Mouse (Mus musculus): Measurements from ENCODE around the gene Abhd17c. TPM values are rescaled to one million over a fixed set of nuclear protein-coding genes. Genes with fewer than 3 reads are reported as not detected.

The Abhd17c gene
- polyA plus RNA-seq, 1 experiment from 2014 or later, result 135 TPM

- Histone ChIP-seq H3K4me1 (replicated peaks; ENCODE audit: insufficient read depth, low read length) (peaks cover 41% of the 10 kb centered on the region), H3K4me2 (ENCODE audit: low read length) (no peak overlapping the region), H3K4me3 (replicated peaks; ENCODE audit: low read depth, low read length) (no peak overlapping the region), H3K36me3 (ENCODE audit: insufficient read depth, low read length) (peaks cover 12% of the 10 kb centered on the region; the same call in 1 of the 2 replicates), H3K9ac (ENCODE audit: low read depth, low read length) (no peak overlapping the region), H3K27me3 (ENCODE audit: insufficient read depth, low read length) (no peaks in the 10 kb centered on the region), H3K9me3 (replicated peaks; ENCODE audit: low read length) (no peaks in the 10 kb centered on the region), H3K27ac (no peak overlapping the region)
- ATAC-seq (replicated peaks; ENCODE audit: low FRiP score, low read depth) (peak; percentile 55), DNase-seq (ENCODE audit: low spot score) (no peak)
- 66% methylated on average over 6 of the region's 6 CpGs for WGBS
- TF ChIP-seq CTCF (IDR thresholded peaks at IDR 0.05; ENCODE audit: low read depth), result no peak
Measured at GRCm38 (mm10) chr7:84117543-84118122, 34.1 kb downstream of the Abhd17c start.

- Histone ChIP-seq H3K27me3 (ENCODE audit: insufficient read depth, low read length) (no peaks in the 10 kb centered on the region), H3K9ac (ENCODE audit: low read depth, low read length) (no peak overlapping the region), H3K4me3 (replicated peaks; ENCODE audit: low read depth, low read length) (no peak overlapping the region), H3K4me1 (replicated peaks; ENCODE audit: insufficient read depth, low read length) (peaks cover 42% of the 10 kb centered on the region), H3K27ac (no peak overlapping the region), H3K4me2 (ENCODE audit: low read length) (no peak overlapping the region), H3K9me3 (replicated peaks; ENCODE audit: low read length) (no peaks in the 10 kb centered on the region), H3K36me3 (ENCODE audit: insufficient read depth, low read length) (peaks cover 15% of the 10 kb centered on the region; the same call in 1 of the 2 replicates)
- DNase-seq (ENCODE audit: low spot score), result peak; percentile 55
- WGBS, result 45% methylated on average over 7 of the region's 7 CpGs
- no peak for TF ChIP-seq CTCF (IDR thresholded peaks at IDR 0.05; ENCODE audit: low read depth)
- no peak for ATAC-seq (replicated peaks; ENCODE audit: low FRiP score, low read depth)
Measured at GRCm38 (mm10) chr7:84116621-84117542, 34.8 kb downstream of the Abhd17c start.

DNA sequence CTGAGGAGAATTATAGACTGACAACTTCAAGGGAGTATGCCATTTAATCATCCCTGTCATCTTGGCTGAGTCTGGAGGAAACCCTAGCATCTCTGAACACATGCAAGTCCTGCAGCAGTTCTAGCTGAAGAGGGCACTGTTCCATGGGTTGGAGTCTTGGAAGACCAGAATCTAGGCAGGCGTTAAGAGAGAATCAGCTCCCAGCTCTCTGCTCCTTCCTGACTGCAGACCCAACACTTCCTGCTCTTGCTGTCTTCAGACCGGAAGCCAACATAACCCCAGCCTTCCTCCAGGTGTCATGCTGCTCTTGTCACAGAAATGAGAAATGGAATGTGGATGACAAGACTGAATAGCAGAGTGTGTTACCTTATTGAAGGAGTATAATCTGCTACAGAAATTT is 36.3 kb downstream of the Abhd17c start:
- Histone ChIP-seq H3K4me1 (replicated peaks; ENCODE audit: insufficient read depth, low read length) (peaks cover 41% of the 10 kb centered on the region), H3K4me3 (replicated peaks; ENCODE audit: low read depth, low read length) (no peak overlapping the region), H3K9me3 (replicated peaks; ENCODE audit: low read length) (no peaks in the 10 kb centered on the region), H3K36me3 (ENCODE audit: insufficient read depth, low read length) (peaks cover 17% of the 10 kb centered on the region), H3K27me3 (ENCODE audit: insufficient read depth, low read length) (no peaks in the 10 kb centered on the region), H3K27ac (no peak overlapping the region), H3K9ac (ENCODE audit: low read depth, low read length) (no peak overlapping the region), H3K4me2 (ENCODE audit: low read length) (no peak overlapping the region)
- peak; percentile 45; the same call in 1 of the 2 replicates for TF ChIP-seq CTCF (IDR thresholded peaks at IDR 0.05; ENCODE audit: low read depth)
- 55% methylated on average over 2 of the region's 2 CpGs for WGBS
- no peak; the same call in 1 of the 2 replicates for ATAC-seq (replicated peaks; ENCODE audit: low FRiP score, low read depth)
- peak; percentile 40 for DNase-seq (ENCODE audit: low spot score)

GRCm38 (mm10) chr7:84114775-84115174 is 36.9 kb downstream of the Abhd17c start:
- no peak for DNase-seq (ENCODE audit: low spot score)
- Histone ChIP-seq H3K9ac (ENCODE audit: low read depth, low read length) (no peak overlapping the region), H3K9me3 (replicated peaks; ENCODE audit: low read length) (no peaks in the 10 kb centered on the region), H3K27ac (no peak overlapping the region), H3K4me1 (replicated peaks; ENCODE audit: insufficient read depth, low read length) (peaks cover 35% of the 10 kb centered on the region), H3K4me3 (replicated peaks; ENCODE audit: low read depth, low read length) (no peak overlapping the region), H3K27me3 (ENCODE audit: insufficient read depth, low read length) (no peaks in the 10 kb centered on the region), H3K4me2 (ENCODE audit: low read length) (no peak overlapping the region), H3K36me3 (ENCODE audit: insufficient read depth, low read length) (peaks cover 23% of the 10 kb centered on the region)
- no peak for TF ChIP-seq CTCF (IDR thresholded peaks at IDR 0.05; ENCODE audit: low read depth)
- no peak for ATAC-seq (replicated peaks; ENCODE audit: low FRiP score, low read depth)
- 56% methylated on average over 3 of the region's 3 CpGs for WGBS

GRCm38 (mm10) chr7:84113035-84113390 is 38.7 kb downstream of the Abhd17c start:
- Histone ChIP-seq H3K27me3 (ENCODE audit: insufficient read depth, low read length) (no peaks in the 10 kb centered on the region), H3K4me1 (replicated peaks; ENCODE audit: insufficient read depth, low read length) (peaks cover 19% of the 10 kb centered on the region; the same call in 1 of the 2 replicates), H3K4me2 (ENCODE audit: low read length) (no peak overlapping the region), H3K4me3 (replicated peaks; ENCODE audit: low read depth, low read length) (no peak overlapping the region), H3K9me3 (replicated peaks; ENCODE audit: low read length) (no peaks in the 10 kb centered on the region), H3K36me3 (ENCODE audit: insufficient read depth, low read length) (peaks cover 31% of the 10 kb centered on the region), H3K9ac (ENCODE audit: low read depth, low read length) (no peak overlapping the region), H3K27ac (no peak overlapping the region)
- DNase-seq (ENCODE audit: low spot score) (no peak), ATAC-seq (replicated peaks; ENCODE audit: low FRiP score, low read depth) (no peak)
- 76% methylated on average over 8 of the region's 8 CpGs for WGBS
- TF ChIP-seq CTCF (IDR thresholded peaks at IDR 0.05; ENCODE audit: low read depth), result no peak

DNA sequence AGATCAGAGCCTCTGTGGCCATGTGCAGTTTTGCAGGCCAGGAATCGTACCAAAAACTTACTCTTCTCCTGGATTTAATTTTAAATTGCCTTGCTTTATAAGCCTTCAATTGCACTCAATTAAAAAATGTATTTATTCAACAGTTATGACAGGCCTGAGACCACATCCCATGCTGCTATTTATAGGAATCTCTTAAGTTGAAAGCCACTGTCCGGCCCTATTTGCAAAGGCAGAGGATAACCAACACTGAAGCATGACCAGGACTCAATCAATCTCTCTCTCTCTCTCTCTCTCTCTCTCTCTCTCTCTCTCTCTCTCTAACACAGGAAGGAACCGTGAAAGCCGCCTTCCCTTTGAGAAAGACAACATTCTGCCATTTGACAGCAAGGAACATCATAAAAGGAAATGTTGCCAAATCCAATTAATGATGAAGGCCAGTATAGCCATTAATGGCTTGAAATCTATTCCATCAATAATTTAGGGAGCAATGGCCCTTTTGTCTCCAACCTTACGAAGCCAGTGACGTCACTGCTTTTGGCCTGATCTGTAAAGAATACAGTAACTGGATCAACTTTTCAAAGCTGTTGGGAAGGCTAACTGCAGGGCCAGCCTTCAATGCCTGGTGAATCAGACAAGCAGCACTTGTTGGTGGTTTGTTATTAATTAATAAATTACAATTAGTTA is 39.2 kb downstream of the Abhd17c start:
- H3K4me1 ChIP-seq (replicated peaks; ENCODE audit: insufficient read depth, low read length), result peaks cover 15% of the 10 kb centered on the region; the same call in 1 of the 2 replicates
- H3K4me3 ChIP-seq (replicated peaks; ENCODE audit: low read depth, low read length), result no peak overlapping the region
- 70% methylated on average over 6 of the region's 6 CpGs for WGBS
- no peak overlapping the region for H3K27ac ChIP-seq
- ATAC-seq (replicated peaks; ENCODE audit: low FRiP score, low read depth) (no peak), DNase-seq (ENCODE audit: low spot score) (no peak)
- no peaks in the 10 kb centered on the region for H3K27me3 ChIP-seq (ENCODE audit: insufficient read depth, low read length)
- H3K9me3 ChIP-seq (replicated peaks; ENCODE audit: low read length), result no peaks in the 10 kb centered on the region
- H3K9ac ChIP-seq (ENCODE audit: low read depth, low read length), result no peak overlapping the region
- TF ChIP-seq CTCF (IDR thresholded peaks at IDR 0.05; ENCODE audit: low read depth), result no peak
- peaks cover 31% of the 10 kb centered on the region for H3K36me3 ChIP-seq (ENCODE audit: insufficient read depth, low read length)
- H3K4me2 ChIP-seq (ENCODE audit: low read length), result no peak overlapping the region
